Mouse (Mus musculus): ENCODE measurements around the gene 1500009C09Rik. TPM values are rescaled to one million over a fixed set of nuclear protein-coding genes. Genes with fewer than 3 reads are reported as not detected.

Gene 1500009C09Rik
- total RNA-seq, 2 experiments from 2014 or later, result 100 to 113 TPM

DNA sequence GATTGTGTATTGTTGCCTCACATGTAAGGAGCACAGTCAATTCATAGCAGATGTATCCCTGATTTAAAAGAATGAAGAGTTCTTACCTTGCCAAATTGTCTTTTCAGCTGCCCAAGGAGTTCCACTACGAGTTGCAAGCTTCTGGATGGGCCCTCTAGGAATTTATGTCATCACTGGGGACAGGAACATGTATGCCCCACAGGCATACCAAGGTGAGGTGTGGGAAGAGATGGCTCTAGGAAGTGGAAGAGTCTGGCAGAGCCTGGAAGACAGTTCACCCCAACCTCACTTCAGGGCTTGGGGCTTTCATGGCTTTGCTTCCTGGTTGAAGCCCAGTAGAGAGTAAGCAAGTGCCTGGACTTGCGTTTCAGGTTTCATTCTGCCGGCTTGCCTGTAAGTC, 56.2 kb downstream of the 1500009C09Rik start:
- DNase-seq (ENCODE audit: low spot score in 2 of 2), result no peak

Other genes starting within 250 kb of the 1500009C09Rik start
- gene Desi1, start 218.5 kb upstream of the 1500009C09Rik start, total RNA-seq (2021), result 100 to 1,000 TPM in 1 of 2 experiments, 10 to 100 TPM in 1; 96.5 to 108 TPM
- gene Snu13, start 204.8 kb upstream of the 1500009C09Rik start, total RNA-seq (2021), result 100 to 1,000 TPM; 117 TPM
- not detected for gene 4930407I10Rik, start 193.2 kb upstream of the 1500009C09Rik start, total RNA-seq (2021)
- under 1 TPM; 0.25 to 0.50 TPM for gene Mei1, start 182.4 kb upstream of the 1500009C09Rik start, total RNA-seq (2021)
- gene Ccdc134, start 124.5 kb upstream of the 1500009C09Rik start, total RNA-seq (2021), result 10 to 100 TPM; 12.4 to 12.9 TPM
- 100 to 1,000 TPM; 175 to 189 TPM for gene Srebf2, start 105.2 kb upstream of the 1500009C09Rik start, total RNA-seq (2021)
- gene Shisa8, start 39.6 kb upstream of the 1500009C09Rik start, total RNA-seq (2021), result 1 to 10 TPM; 1.4 to 1.9 TPM
- gene Tnfrsf13c, start 28.0 kb upstream of the 1500009C09Rik start, total RNA-seq (2021), result under 1 TPM; 0.47 to 0.76 TPM
- 1 to 10 TPM; 2.5 to 3.1 TPM for gene Cenpm, start 7.6 kb upstream of the 1500009C09Rik start, total RNA-seq (2021)
- gene Sept3, start 22.5 kb downstream of the 1500009C09Rik start, total RNA-seq (2021), result 100 to 1,000 TPM; 609 to 650 TPM
- gene Wbp2nl, start 46.6 kb downstream of the 1500009C09Rik start, total RNA-seq (2021), result not detected
- 10 to 100 TPM; 33.5 to 40.5 TPM for gene Naga, start 86.5 kb downstream of the 1500009C09Rik start, total RNA-seq (2021)
- gene Pheta2, start 86.5 kb downstream of the 1500009C09Rik start, total RNA-seq (2021), result under 1 TPM; 0.25 to 0.52 TPM
- gene Smdt1, start 86.6 kb downstream of the 1500009C09Rik start, total RNA-seq (2021), result 100 to 1,000 TPM; 149 to 152 TPM
- 100 to 1,000 TPM; 206 to 215 TPM for gene Ndufa6, start 101.9 kb downstream of the 1500009C09Rik start, total RNA-seq (2021)
- 10 to 100 TPM; 57.5 to 64.1 TPM for gene Cyp2d22, start 127.9 kb downstream of the 1500009C09Rik start, total RNA-seq (2021)
- gene Cyp2d11, start 141.6 kb downstream of the 1500009C09Rik start, total RNA-seq (2021), result under 1 TPM in 1 of 2 experiments, not detected in 1; 0.41 TPM
- gene Cyp2d10, start 154.8 kb downstream of the 1500009C09Rik start, total RNA-seq (2021), result under 1 TPM in 1 of 2 experiments, not detected in 1; 0.81 TPM
- not detected for gene Cyp2d9, start 181.0 kb downstream of the 1500009C09Rik start, total RNA-seq (2021)